Mouse (Mus musculus) liver, embryonic 13.5 days (tissue): ENCODE results near the gene Trhr2. TPM values are rescaled to one million over a fixed set of nuclear protein-coding genes. Genes with fewer than 3 reads are reported as not detected.
"Not testable (repeated sequence)": the region's sequence is repeated elsewhere in the genome, so short reads cannot be mapped to it uniquely, and the experiment has no call there.

Experiments
- ATAC-seq: fragments of 200-750 bp; cut with Nextera tagmentation; 2 replicates; pipeline ENCODE4 v1.8.0; 2017; ENCODE audit warnings: low read depth, mild to moderate bottlenecking, moderate number of reproducible peaks, moderate library complexity
- DNase-seq: peaks from one replicate; pipeline ENCODE4 v3.0.0; 2022
- H3K27ac ChIP-seq: fragments of 300-500 bp; sonication (generic); 2 replicates; pipeline ENCODE4 v1.5.1; 2015; ENCODE audit warnings: moderate library complexity, mild to moderate bottlenecking, inconsistent platforms
- H3K27me3 ChIP-seq: fragments of 300-500 bp; sonication (generic); 2 replicates; pipeline ENCODE4 v1.6.1; 2015; ENCODE audit warnings: mild to moderate bottlenecking, inconsistent platforms
- H3K36me3 ChIP-seq: fragments of 300-500 bp; sonication (generic); 2 replicates; pipeline ENCODE4 v1.6.1; 2015; ENCODE audit warnings: mild to moderate bottlenecking, inconsistent platforms
- H3K4me1 ChIP-seq: fragments of 300-500 bp; sonication (generic); replicated peaks from 2 replicates; pipeline ENCODE4 v1.6.1; 2015; ENCODE audit warnings: inconsistent platforms
- H3K4me2 ChIP-seq: fragments of 300-500 bp; sonication (generic); 2 replicates; pipeline ENCODE4 v1.6.1; 2015; ENCODE audit warnings: inconsistent platforms, mild to moderate bottlenecking, moderate library complexity
- H3K4me3 ChIP-seq: fragments of 300-500 bp; sonication (generic); replicated peaks from 2 replicates; pipeline ENCODE4 v1.5.1; 2015; ENCODE audit warnings: mild to moderate bottlenecking, inconsistent platforms
- H3K9ac ChIP-seq: fragments of 300-500 bp; sonication (generic); 2 replicates; pipeline ENCODE4 v1.6.1; 2015; ENCODE audit warnings: mild to moderate bottlenecking, inconsistent platforms
- H3K9me3 ChIP-seq: fragments of 300-500 bp; sonication (generic); replicated peaks from 2 replicates; pipeline ENCODE4 v1.6.1; 2016; ENCODE audit warnings: inconsistent platforms
- WGBS: fragments of 180-500 bp; shearing (Covaris S2); methylation state at CpG from one replicate; pipeline ENCODE4 v1.1.7; 2015; ENCODE audit not compliant: insufficient replicate concordance; 5-methylcytosine and 5-hydroxymethylcytosine counted together
- polyA plus RNA-seq: library from polyadenylated mRNA; unstranded; fragments of >200 nt; fragmentation: Nextera tagmentation; extraction: Ambion mirVana; gene quantifications from 2 replicates; pipeline ENCODE4 v1.2.1, GENCODE M21; 2015

Trhr2 gene
- polyA plus RNA-seq, 1 experiment from 2014 or later: not detected

GRCm38 (mm10) chr8:122329553-122330239 lies 30.9 kb downstream of the Trhr2 start:
- Histone ChIP-seq H3K27ac (peak overlapping the region; percentile 97), H3K36me3 (peaks cover 99% of the 10 kb centered on the region), H3K9ac (peak overlapping the region; percentile 75), H3K4me2 (peak overlapping the region; percentile 52), H3K4me1 (peaks cover 89% of the 10 kb centered on the region), H3K27me3 (no peaks in the 10 kb centered on the region), H3K4me3 (peak overlapping the region; percentile 20), H3K9me3 (peaks cover 5% of the 10 kb centered on the region)
- ATAC-seq (peak; percentile 52), DNase-seq (peak; percentile 57)
- WGBS: 40% methylated on average over 22 of the region's 22 CpGs

DNA sequence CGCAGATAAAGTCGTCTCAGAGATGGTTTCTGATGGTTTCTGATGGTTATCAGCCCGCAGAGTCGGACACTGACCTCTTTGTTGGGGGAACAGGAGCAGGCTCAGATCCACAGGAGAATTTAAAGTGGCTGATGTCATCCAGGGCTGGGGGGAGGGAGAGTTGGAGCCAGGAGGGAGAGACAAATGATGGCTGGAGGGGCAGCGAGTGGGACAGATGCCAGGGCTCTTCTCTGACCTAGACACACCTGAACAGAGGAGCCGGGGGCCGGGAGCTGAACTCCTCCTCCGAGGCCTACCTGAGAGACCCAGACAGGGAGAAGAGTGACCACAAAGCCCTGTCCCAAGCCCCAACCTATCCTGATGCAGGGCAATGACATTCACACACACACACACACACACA lies 31.5 kb downstream of the Trhr2 start:
- Histone ChIP-seq H3K27ac (peak overlapping the region; percentile 97), H3K36me3 (peaks cover 99% of the 10 kb centered on the region), H3K4me2 (peak overlapping the region; percentile 52), H3K4me3 (peak overlapping the region; percentile 12; the same call in 1 of the 2 replicates), H3K9me3 (no peaks in the 10 kb centered on the region), H3K4me1 (peaks cover 95% of the 10 kb centered on the region), H3K9ac (peak overlapping the region; percentile 75), H3K27me3 (no peaks in the 10 kb centered on the region)
- WGBS: 62% methylated on average over 8 of the region's 8 CpGs
- no peak for ATAC-seq
- DNase-seq: no peak

DNA sequence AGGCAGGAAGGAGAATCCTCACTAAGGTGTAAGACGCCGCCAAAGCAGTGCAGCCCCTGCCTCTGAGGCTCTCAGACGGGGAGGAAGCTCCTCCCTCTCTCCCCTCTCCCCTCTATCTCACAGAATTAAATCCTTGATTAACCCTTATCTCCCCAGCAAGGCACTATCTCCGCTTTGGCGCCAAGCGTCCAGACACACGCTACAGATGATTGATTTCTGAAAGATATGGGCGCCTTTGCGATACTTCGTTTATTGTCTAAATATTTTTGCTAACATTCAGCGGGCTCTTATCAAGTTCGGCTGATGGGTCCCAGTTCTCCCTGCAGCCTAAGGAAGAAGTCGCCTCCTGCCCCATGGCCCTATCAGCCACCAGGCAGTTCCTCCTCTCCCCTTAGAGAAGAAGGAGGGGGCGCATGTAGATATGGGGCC lies 34.4 kb downstream of the Trhr2 start:
- H3K4me2 ChIP-seq: peak overlapping the region; percentile 69
- WGBS: 12% methylated on average over 14 of the region's 14 CpGs
- H3K4me3 ChIP-seq: peak overlapping the region; percentile 19
- ATAC-seq (no peak), DNase-seq (no peak)
- peak overlapping the region; percentile 97 for H3K27ac ChIP-seq
- H3K4me1 ChIP-seq: peaks cover 100% of the 10 kb centered on the region
- H3K9me3 ChIP-seq: no peaks in the 10 kb centered on the region
- H3K27me3 ChIP-seq: no peaks in the 10 kb centered on the region
- H3K9ac ChIP-seq: peak overlapping the region; percentile 75
- peaks cover 91% of the 10 kb centered on the region for H3K36me3 ChIP-seq

- Histone ChIP-seq H3K27me3 (no peaks in the 10 kb centered on the region), H3K27ac (peak overlapping the region; percentile 97), H3K9me3 (no peaks in the 10 kb centered on the region), H3K4me2 (peak overlapping the region; percentile 69), H3K4me1 (peaks cover 100% of the 10 kb centered on the region), H3K4me3 (no peak overlapping the region; the same call in 1 of the 2 replicates), H3K36me3 (peaks cover 91% of the 10 kb centered on the region), H3K9ac (peak overlapping the region; percentile 75)
- DNase-seq (no peak), ATAC-seq (no peak)
- WGBS: 61% methylated on average over 2 of the region's 2 CpGs
These were observed 35.4 kb downstream of the Trhr2 start for GRCm38 (mm10) chr8:122325196-122325595.

DNA sequence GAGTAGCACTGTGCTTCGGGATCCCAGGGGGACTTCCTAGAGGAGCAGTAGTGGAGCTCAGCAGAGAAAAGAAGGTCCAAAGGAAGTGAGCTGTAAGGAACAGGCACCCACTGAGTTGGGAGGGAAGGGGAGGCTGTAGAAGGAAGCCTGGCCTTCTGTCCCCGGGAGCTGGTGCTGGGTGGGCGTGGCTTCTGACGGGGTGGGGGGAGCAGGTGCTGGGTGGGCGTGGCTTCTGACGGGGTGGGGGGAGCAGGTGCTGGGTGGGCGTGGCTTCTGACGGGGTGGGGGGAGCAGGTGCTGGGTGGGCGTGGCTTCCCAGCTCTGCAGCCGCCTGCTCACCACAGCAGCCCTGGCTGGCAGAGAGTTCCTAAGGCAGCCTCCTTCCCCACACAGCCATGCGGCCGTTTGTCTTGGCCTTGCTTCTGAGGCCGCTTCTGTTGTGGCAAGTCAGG lies 36.6 kb downstream of the Trhr2 start:
- peak; percentile 68 for DNase-seq
- H3K4me2 ChIP-seq: peak overlapping the region; percentile 69
- peak overlapping the region; percentile 99 for H3K9ac ChIP-seq
- peaks cover 100% of the 10 kb centered on the region for H3K4me1 ChIP-seq
- peaks cover 88% of the 10 kb centered on the region for H3K36me3 ChIP-seq
- peak overlapping the region; percentile 39 for H3K4me3 ChIP-seq
- WGBS: 4% methylated on average over 9 of the region's 13 CpGs
- H3K9me3 ChIP-seq, ATAC-seq, H3K27me3 ChIP-seq: not testable (repeated sequence)
- H3K27ac ChIP-seq: peak overlapping the region; percentile 97

DNA sequence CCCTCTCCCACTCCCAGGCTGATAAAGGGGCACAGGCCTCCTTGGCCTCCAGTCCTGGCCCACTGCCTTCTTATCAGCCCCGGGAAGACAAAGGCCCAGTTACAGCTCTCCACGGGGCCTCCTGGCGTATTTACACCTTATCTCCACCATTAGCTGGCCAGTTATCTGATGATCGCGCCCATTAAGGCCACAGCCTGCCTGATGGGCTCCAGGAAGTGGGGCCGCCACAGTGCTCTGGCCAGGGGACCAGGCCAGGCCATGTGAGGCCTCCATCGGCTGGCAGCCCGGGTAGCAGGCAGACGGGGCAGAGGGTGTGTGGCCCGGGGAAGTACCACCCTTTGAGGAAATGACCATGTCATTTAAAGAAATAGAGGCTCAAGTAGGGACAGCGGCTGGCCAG lies 37.8 kb downstream of the Trhr2 start:
- H3K27ac ChIP-seq: peak overlapping the region; percentile 97
- peaks cover 84% of the 10 kb centered on the region for H3K36me3 ChIP-seq
- H3K4me3 ChIP-seq: peak overlapping the region; percentile 39
- H3K4me2 ChIP-seq: peak overlapping the region; percentile 69
- WGBS: 11% methylated on average over 11 of the region's 11 CpGs
- H3K9ac ChIP-seq: peak overlapping the region; percentile 99
- H3K9me3 ChIP-seq: no peaks in the 10 kb centered on the region
- H3K27me3 ChIP-seq: no peaks in the 10 kb centered on the region
- ATAC-seq (peak; percentile 37), DNase-seq (peak; percentile 70)
- H3K4me1 ChIP-seq: peaks cover 100% of the 10 kb centered on the region

DNA sequence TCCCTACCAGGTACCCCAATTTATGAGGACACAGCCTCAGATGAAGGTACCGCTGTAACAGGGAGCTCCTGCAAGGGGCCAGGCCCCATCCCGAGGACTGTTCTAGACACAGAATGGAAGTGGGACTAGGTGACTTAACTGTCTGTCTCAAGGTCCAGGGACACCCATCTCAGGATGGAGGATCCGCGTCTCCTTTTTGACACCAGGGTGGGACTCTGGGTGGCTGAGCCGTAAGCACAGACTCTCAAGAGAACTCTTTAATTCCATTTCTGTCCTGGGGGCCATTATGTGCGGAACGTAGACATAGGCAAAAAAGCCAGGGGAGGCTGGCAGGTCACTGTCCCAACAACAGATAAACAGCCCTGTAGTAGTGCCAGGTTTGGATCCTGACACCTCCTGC lies 38.4 kb downstream of the Trhr2 start:
- Histone ChIP-seq H3K9ac (peak overlapping the region; percentile 99), H3K36me3 (peaks cover 84% of the 10 kb centered on the region), H3K4me3 (peak overlapping the region; percentile 39), H3K27me3 (no peaks in the 10 kb centered on the region), H3K27ac (peak overlapping the region; percentile 97), H3K4me2 (peak overlapping the region; percentile 69), H3K4me1 (peaks cover 100% of the 10 kb centered on the region), H3K9me3 (no peaks in the 10 kb centered on the region)
- 31% methylated on average over 7 of the region's 7 CpGs for WGBS
- ATAC-seq (no peak), DNase-seq (no peak)

DNA sequence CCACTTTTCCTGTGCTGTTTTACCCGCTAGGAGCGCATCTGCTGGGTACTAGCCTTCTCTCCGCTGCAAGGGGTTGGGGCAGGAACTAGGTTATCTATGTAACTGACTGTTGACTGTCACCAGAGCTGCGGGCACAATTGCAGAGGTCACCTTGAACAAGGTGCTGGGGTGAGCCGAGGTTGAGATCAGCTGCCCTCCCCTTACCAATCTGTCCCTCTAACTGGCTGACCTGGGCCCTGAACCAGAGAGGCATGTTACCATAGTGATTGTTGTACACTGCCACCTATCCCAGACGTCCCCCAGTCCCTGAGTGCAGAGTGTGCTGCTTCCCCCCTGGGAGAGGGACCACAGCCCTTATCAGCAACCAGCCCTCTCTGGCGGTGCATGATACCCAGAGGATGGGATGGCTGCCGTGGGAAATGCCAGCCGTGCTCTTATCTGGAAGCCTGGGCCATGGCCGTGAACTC lies 39.1 kb downstream of the Trhr2 start:
- H3K4me1 ChIP-seq: peaks cover 100% of the 10 kb centered on the region
- H3K9ac ChIP-seq: peak overlapping the region; percentile 99
- peaks cover 84% of the 10 kb centered on the region for H3K36me3 ChIP-seq
- WGBS: 12% methylated on average over 10 of the region's 10 CpGs
- peak overlapping the region; percentile 69 for H3K4me2 ChIP-seq
- H3K27me3 ChIP-seq: no peaks in the 10 kb centered on the region
- peak overlapping the region; percentile 39 for H3K4me3 ChIP-seq
- peak overlapping the region; percentile 97 for H3K27ac ChIP-seq
- peak; percentile 88 for ATAC-seq
- H3K9me3 ChIP-seq: no peaks in the 10 kb centered on the region
- peak; percentile 97 for DNase-seq

GRCm38 (mm10) chr8:122320541-122320940 lies 40.0 kb downstream of the Trhr2 start:
- Histone ChIP-seq H3K36me3 (peaks cover 84% of the 10 kb centered on the region), H3K4me2 (peak overlapping the region; percentile 69), H3K27ac (peak overlapping the region; percentile 97), H3K9me3 (no peaks in the 10 kb centered on the region), H3K4me3 (0 out of 2 replicates have a peak overlapping the region, but pooled peaks have one; percentile 39), H3K9ac (peak overlapping the region; percentile 99), H3K27me3 (no peaks in the 10 kb centered on the region), H3K4me1 (peaks cover 100% of the 10 kb centered on the region)
- DNase-seq (no peak), ATAC-seq (no peak)
- WGBS: 27% methylated on average over 3 of the region's 3 CpGs

GRCm38 (mm10) chr8:122319708-122320075 lies 40.9 kb downstream of the Trhr2 start:
- H3K36me3 ChIP-seq: peaks cover 84% of the 10 kb centered on the region

GRCm38 (mm10) chr8:122319045-122319707 lies 41.4 kb downstream of the Trhr2 start:
- Histone ChIP-seq H3K9me3 (no peaks in the 10 kb centered on the region), H3K27me3 (no peaks in the 10 kb centered on the region), H3K27ac (peak overlapping the region; percentile 97), H3K36me3 (peaks cover 84% of the 10 kb centered on the region), H3K4me1 (peaks cover 100% of the 10 kb centered on the region), H3K9ac (peak overlapping the region; percentile 99), H3K4me2 (peak overlapping the region; percentile 54), H3K4me3 (0 out of 2 replicates have a peak overlapping the region, but pooled peaks have one; percentile 8)
- WGBS: 16% methylated on average over 11 of the region's 11 CpGs
- peak; percentile 72 for DNase-seq
- ATAC-seq: no peak

More at GRCm38 (mm10) chr8:122319708-122320075, 40.9 kb downstream of the Trhr2 start:
- DNase-seq (no peak), ATAC-seq (no peak)
- 24% methylated on average over 7 of the region's 7 CpGs for WGBS
- no peaks in the 10 kb centered on the region for H3K27me3 ChIP-seq
- peak overlapping the region; percentile 69 for H3K4me2 ChIP-seq
- H3K4me1 ChIP-seq: peaks cover 100% of the 10 kb centered on the region
- no peak overlapping the region for H3K4me3 ChIP-seq
- peak overlapping the region; percentile 97 for H3K27ac ChIP-seq
- no peaks in the 10 kb centered on the region for H3K9me3 ChIP-seq
- peak overlapping the region; percentile 99 for H3K9ac ChIP-seq
